Mouse (Mus musculus) liver, adult 2 months (tissue): ENCODE measurements at regions not wholly inside any gene's neighbourhood (a gene's known extent, or its start where the extent isn't known, plus 50 kb on each side); places are given as distances from the start of the nearest gene placed in this dataset.

Experiments
- DNase-seq: peaks from one replicate; pipeline ENCODE4 v3.0.0-alpha.2; 2011; ENCODE audit warnings: low read depth, low spot score; ENCODE audit errors: extremely low read depth
- H3K27ac ChIP-seq: fragments of 200-500 bp; replicated peaks from 2 replicates; pipeline ENCODE4 v1.5.1; 2012; ENCODE audit warnings: low read depth, mild to moderate bottlenecking, control low read depth, inconsistent platforms, low read length; ENCODE audit not compliant: insufficient read depth
- H3K27me3 ChIP-seq: fragments of 200-500 bp; 2 replicates; pipeline ENCODE4 v1.6.1; 2012; ENCODE audit warnings: mild to moderate bottlenecking, moderate library complexity, low read length, inconsistent platforms; ENCODE audit not compliant: control insufficient read depth, insufficient read depth
- H3K36me3 ChIP-seq: fragments of 200-500 bp; 2 replicates; pipeline ENCODE4 v1.6.1; 2012; ENCODE audit warnings: low read length, inconsistent platforms; ENCODE audit not compliant: control insufficient read depth, insufficient read depth
- H3K4me1 ChIP-seq: fragments of 200-500 bp; 2 replicates; pipeline ENCODE4 v1.6.1; 2011; ENCODE audit warnings: low read length; ENCODE audit not compliant: control insufficient read depth, insufficient read depth
- H3K4me3 ChIP-seq: fragments of 200-500 bp; 2 replicates; pipeline ENCODE4 v1.5.1; 2011; ENCODE audit warnings: low read depth, mild to moderate bottlenecking, control low read depth, low read length, moderate library complexity; ENCODE audit not compliant: insufficient read depth
- H3K79me2 ChIP-seq: fragments of 200-500 bp; 2 replicates; pipeline ENCODE4 v1.6.1; 2012; ENCODE audit warnings: inconsistent platforms, mild to moderate bottlenecking, low read length, moderate library complexity; ENCODE audit not compliant: control insufficient read depth, insufficient read depth
- H3K9ac ChIP-seq: fragments of 200-500 bp; 2 replicates; pipeline ENCODE4 v1.6.1; 2012; ENCODE audit warnings: low read depth, mild to moderate bottlenecking, control low read depth, inconsistent platforms, low read length
- CTCF ChIP-seq: fragments of 200-500 bp; IDR thresholded peaks from 2 replicates; pipeline ENCODE4 v1.5.1; 2011; ENCODE audit warnings: low read depth, low read length, control low read depth
- POLR2A ChIP-seq: fragments of 200-500 bp; IDR thresholded peaks from 2 replicates; pipeline ENCODE4 v1.6.1; 2011; ENCODE audit warnings: low read length, control low read depth; ENCODE audit not compliant: insufficient read depth; ENCODE audit errors: extremely low read depth
- WGBS: fragments of 180-500 bp; shearing (Covaris S2); methylation state at CpG from one replicate; pipeline ENCODE4 v1.1.7; 2018; 5-methylcytosine and 5-hydroxymethylcytosine counted together

DNA sequence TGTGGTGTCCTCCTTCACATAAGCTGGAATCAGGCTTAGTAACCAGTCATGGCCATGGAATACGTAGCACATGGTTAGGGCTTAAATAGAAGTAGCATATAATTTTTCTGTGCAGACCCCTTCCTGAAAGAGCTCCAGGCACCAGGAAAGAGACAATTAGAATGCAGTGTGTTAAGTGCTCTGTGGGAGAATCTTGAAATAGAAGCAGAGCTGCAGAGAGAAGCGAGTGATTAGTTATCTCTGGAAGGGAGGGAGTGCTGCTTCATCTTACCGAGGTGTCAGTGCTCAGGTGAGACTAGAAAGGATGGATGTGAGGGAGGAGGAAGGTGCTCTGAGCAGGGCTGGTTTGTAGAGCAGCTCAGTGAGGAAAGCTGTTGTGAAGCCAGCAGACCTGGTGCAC, 112.9 kb upstream of the Mycn start:
- Histone ChIP-seq H3K36me3 (no peaks in the 10 kb centered on the region), H3K27me3 (no peaks in the 10 kb centered on the region), H3K9ac (no peak overlapping the region), H3K4me1 (no peaks in the 10 kb centered on the region), H3K27ac (no peak overlapping the region), H3K79me2 (no peaks in the 10 kb centered on the region), H3K4me3 (no peak overlapping the region)
- DNase-seq: no peak
- 69% methylated on average over 3 of the region's 3 CpGs for WGBS
- TF ChIP-seq POLR2A: no peak
- TF ChIP-seq CTCF: no peak

DNA sequence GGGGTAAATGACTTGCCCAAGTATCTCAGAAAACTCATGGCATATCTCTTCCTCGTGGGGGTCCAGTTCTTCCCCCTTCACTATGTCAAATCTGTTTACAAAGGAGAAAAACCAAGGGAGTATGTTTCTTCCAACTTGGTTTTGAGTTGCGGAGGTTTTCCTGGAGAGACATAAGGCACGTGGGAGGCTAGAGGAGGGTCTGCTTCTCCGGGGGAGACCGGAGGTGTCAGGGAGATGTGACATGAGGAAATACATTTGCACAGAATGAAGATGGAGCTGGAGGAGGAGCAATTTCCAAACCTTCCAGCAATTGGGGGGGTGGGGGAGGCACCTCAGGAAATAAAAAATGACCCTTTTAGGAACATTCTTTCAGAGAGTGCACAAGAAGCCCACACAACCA, 112.0 kb upstream of the Mycn start:
- Histone ChIP-seq H3K36me3 (no peaks in the 10 kb centered on the region), H3K4me3 (no peak overlapping the region), H3K9ac (no peak overlapping the region), H3K27me3 (no peaks in the 10 kb centered on the region), H3K4me1 (no peaks in the 10 kb centered on the region), H3K27ac (no peak overlapping the region), H3K79me2 (no peaks in the 10 kb centered on the region)
- TF ChIP-seq CTCF (no peak), POLR2A (no peak)
- DNase-seq: no peak
- WGBS: 77% methylated on average over 5 of the region's 5 CpGs

DNA sequence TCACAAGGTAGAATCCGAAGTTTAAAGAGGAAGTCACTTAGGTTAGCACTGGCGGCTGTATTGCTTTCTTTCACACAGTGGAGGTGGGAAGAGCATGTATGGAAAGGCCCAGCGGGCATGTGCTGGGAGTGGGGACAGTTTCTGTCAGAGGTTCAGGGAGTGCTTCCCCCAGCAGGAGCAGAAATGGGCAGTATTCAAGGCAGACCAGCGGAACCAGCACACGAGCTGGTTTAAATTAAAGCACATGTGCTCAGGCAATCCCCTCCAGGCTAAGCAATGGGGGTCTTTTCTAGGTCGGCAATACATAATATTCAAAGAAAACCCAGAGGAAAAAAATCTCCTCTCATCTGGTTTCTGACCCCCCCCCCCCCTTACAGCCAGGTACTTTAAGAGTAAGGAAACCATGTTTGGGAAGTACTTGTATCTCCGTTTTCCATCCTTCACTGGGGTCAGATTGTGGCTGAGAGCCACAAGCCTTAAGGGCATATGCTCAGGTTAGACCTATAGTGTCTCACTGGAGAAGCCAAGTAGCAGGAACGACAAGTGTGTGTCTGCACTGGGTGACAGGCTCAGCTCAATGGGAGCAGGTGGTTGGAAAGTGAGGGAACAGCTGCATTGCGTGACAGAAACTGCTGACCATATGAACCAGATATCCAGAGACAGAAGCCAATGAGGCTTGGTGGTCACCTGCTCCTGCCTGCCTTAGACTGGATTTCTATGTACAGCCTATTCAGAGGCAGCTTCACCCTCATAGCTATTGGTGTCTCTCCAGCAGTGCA, 111.3 kb upstream of the Mycn start:
- Histone ChIP-seq H3K27me3 (no peaks in the 10 kb centered on the region), H3K4me1 (no peaks in the 10 kb centered on the region), H3K4me3 (no peak overlapping the region), H3K27ac (no peak overlapping the region), H3K9ac (no peak overlapping the region), H3K36me3 (no peaks in the 10 kb centered on the region), H3K79me2 (no peaks in the 10 kb centered on the region)
- no peak for DNase-seq
- 84% methylated on average over 9 of the region's 9 CpGs for WGBS
- TF ChIP-seq CTCF (no peak), POLR2A (no peak)

DNA sequence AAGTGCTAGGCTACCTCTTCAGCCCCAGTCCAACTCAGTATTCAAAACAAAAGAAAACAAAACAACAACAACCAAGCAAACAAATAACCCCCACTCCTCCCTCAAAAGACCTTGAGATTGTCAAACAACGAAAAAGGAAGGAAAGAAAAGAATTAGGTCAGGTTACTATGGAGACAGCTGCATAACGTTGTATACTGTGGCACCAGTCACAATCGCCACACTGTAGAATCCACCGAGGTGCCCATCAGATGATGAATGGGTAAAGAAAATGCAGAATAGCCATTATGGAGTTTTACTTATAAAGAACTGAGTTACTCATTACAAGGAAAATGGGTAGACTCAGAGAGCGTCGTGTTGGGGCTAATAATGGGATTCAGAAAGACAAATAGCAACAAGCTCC, 110.5 kb upstream of the Mycn start:
- no peak for TF ChIP-seq CTCF
- no peak for TF ChIP-seq POLR2A
- no peak for DNase-seq
- no peak overlapping the region for H3K4me3 ChIP-seq
- H3K79me2 ChIP-seq: no peaks in the 10 kb centered on the region
- no peaks in the 10 kb centered on the region for H3K36me3 ChIP-seq
- no peak overlapping the region for H3K27ac ChIP-seq
- H3K27me3 ChIP-seq: no peaks in the 10 kb centered on the region
- H3K4me1 ChIP-seq: no peaks in the 10 kb centered on the region
- no peak overlapping the region for H3K9ac ChIP-seq
- WGBS: 75% methylated on average over 6 of the region's 6 CpGs

DNA sequence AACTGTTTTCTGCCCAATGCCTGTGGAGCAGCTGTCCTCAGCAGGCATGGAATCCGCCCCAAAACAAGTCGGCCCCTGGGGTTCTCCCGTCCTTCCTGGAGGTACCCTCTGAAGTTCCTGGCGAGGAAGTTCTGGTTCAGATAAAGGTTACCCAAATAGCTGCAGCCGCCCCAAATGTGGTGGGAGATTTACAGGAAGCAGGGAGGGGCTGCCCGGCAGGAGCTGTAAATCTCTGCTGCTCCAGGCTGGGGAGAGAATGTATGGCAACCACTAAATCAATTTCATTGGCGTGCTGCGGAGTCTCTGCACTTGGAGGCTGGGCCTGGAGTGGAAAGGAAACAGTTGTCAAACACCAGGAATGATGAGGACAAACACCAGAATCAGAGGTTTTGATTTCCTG, 107.9 kb upstream of the Mycn start:
- H3K4me3 ChIP-seq: no peak overlapping the region
- no peak overlapping the region for H3K27ac ChIP-seq
- DNase-seq: no peak
- TF ChIP-seq POLR2A: no peak
- no peaks in the 10 kb centered on the region for H3K79me2 ChIP-seq
- H3K9ac ChIP-seq: no peak overlapping the region
- H3K27me3 ChIP-seq: no peaks in the 10 kb centered on the region
- H3K36me3 ChIP-seq: no peaks in the 10 kb centered on the region
- H3K4me1 ChIP-seq: no peaks in the 10 kb centered on the region
- 68% methylated on average over 8 of the region's 8 CpGs for WGBS

DNA sequence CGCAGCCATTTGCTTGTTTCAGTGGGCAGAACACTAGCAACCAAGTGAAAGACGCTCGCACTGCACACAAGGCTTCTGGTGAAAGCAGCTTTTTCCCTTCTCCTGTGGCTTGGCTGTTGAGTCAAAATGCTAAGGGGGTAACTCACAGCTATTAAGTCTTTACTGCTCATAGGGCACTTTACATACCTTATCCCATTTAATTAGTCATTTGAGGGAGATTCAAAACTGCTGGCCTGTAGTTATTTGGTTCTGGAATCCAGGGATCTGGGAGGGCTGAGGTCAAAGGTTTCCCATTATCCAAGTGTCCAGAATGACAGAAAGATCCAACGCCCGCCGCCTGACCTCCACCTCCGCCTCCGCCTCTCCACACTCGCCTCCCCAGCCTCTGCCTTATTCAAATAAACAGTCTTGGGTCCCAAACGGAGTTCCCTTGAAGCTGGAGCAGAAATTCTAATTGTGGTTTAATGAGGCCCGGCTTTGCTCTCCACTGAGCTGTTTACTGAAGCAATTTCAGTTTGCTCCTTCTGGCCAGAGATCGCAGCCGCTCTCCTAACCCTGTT, 106.5 kb upstream of the Mycn start:
- no peak overlapping the region for H3K27ac ChIP-seq
- WGBS: 60% methylated on average over 13 of the region's 13 CpGs
- H3K4me3 ChIP-seq: no peak overlapping the region
- no peaks in the 10 kb centered on the region for H3K36me3 ChIP-seq
- no peaks in the 10 kb centered on the region for H3K4me1 ChIP-seq
- peak; percentile 17 for DNase-seq
- H3K9ac ChIP-seq: no peak overlapping the region
- no peak for TF ChIP-seq CTCF
- no peak for TF ChIP-seq POLR2A
- H3K27me3 ChIP-seq: no peaks in the 10 kb centered on the region
- no peaks in the 10 kb centered on the region for H3K79me2 ChIP-seq
